Mouse (Mus musculus) E14TG2a.4 (cell line): Measurements from ENCODE around the gene Plekha7.

Source experiments
- CTCF ChIP-seq: conservative IDR thresholded peaks from 2 replicates; pipeline ENCODE4 v1.5.1; 2014; ENCODE audit warnings: low read length
- NANOG ChIP-seq: IDR thresholded peaks from 2 replicates; pipeline ENCODE4 v1.6.1; 2014; ENCODE audit warnings: borderline replicate concordance, low read length, mixed read lengths

GRCm38 (mm10) chr7:116205451-116205850 lies 102.7 kb downstream of the Plekha7 start:
- TF ChIP-seq CTCF, result no peak
- no peak for TF ChIP-seq NANOG
